Mouse (Mus musculus) urinary bladder, postnatal 14 days (tissue): ENCODE measurements around the gene H2afy.
"Not testable (repeated sequence)": the region's sequence is repeated elsewhere in the genome, so short reads cannot be mapped to it uniquely, and the experiment has no call there.

ENCODE experiments used
- DNase-seq: peaks from one replicate; pipeline ENCODE4 v3.0.0; 2021; ENCODE audit warnings: low spot score

Gene H2afy

DNA sequence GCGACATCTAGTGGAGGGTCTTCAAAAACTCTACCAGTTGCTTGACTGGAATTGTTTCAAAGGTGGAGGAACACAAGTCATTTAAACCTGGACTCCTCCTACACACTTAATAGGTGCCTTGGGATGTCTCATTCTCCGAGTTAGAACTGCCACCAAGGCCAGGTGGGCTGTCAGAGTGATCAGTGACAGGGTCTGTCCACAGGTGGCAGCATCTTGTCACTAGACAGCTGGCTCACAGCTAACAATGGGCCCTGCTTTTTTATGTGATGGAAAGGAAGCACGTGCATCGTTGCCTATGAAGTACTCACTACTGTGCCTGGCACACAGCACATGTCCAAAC is 63.9 kb downstream of the H2afy start:
- DNase-seq, result no peak

DNA sequence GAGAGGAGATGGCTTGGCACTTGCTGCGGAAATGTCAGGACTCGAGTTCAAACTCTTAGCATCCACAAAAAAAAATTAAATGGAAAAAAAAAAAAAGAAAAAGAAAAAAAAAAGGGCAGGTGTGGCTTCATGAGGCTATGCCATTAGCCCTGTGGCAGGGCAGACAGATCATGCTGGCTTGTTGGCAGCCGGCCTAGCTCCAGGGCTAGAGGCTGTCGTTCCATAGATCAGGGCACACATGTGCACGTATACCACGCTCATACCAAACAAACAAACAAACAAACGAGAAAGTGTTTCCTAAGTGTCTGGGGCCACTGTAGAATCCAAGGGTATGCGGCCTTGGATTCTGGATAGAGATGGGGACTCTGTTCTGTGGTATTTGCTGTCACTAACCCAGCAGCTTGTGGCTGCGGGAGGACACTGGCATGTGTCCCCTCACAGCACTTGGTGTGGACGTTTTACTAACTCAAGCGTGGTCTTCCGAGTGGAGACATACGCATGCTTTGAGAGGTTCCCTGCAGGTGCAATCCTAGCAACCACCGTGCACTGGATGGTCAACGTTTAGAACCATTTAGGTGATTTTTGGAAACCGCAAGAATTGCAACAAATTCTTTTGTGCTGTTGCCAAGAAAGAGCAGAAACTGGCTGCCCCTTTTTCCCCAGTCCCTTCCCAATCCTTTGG is 64.4 kb downstream of the H2afy start:
- DNase-seq, result no peak

DNA sequence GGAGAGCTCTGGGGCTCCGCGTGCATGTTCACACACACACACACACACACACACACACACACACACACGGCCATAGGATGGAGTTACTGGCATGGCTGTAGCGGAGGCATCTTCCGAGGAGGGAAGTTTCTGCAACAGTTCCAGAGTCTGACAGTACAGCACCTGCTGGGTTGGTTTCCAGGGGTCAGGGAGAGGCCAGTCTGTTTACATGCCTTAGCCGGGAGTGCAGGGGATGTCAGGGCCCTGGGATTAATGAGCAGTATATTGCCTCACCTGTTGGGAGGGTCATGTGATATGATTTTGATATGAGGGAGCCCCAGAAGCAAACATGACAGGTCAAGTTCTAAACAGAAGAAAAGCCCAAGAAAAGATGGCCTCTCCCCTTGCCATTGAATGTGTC is 66.5 kb downstream of the H2afy start:
- DNase-seq, result no peak

DNA sequence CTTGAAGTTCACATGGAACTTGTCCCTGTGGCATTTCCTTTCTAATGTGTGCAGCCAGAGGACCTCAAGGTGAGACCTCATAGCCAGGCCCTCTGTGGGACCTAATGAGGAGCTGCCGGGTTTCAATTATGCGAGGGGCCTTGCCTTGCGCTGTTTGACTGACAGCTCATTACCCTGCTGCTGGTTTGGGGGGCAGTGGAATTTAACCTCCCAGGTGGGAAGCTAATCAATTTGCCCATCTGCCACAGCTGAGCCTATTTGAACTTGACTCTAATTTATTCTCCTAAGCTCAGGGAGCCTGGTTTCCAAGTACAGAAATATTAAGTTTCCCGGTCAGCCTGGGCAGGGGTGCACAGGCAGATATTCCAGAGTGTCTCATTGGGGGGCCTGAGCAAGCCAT is 67.6 kb downstream of the H2afy start:
- no peak for DNase-seq

DNA sequence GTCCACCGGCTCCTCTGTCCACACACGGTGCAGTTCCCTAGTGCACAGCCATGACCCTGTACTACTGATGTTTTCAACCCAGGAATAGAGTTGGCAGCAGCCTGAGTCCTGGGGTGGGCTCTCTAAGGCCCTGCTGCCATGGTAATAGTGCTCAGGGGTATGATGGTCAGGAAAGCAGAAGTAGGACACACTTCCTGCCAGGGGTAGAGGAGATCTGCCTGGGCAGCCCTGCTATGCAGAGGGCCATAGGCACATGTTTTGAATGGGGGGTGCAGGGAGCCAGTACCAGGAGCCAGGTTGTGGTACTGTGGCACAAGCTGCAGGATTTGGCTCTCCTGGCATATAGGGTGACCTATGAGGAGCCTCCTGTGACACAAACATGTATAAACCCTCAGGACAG is 69.3 kb downstream of the H2afy start:
- DNase-seq, result no peak

DNA sequence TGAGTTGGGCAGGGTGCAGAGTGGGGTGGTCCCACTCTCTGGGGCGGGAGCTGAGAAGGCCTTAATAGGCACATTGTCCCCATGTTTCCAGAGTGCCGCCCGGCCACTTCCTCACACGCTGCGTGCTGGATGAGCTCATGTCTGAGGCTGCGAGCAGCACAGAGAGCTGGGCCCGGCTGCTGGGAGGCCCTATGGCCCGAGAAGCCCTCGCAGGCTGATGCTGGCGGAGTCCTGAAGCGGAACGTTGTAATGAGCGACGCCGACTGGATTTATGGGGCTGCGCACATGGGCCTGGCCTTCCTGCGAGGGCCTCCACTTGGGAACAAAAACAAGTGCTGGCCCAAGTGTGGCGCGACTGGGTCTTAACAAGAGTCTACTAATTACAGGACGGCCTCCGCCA is 70.0 kb downstream of the H2afy start:
- no peak for DNase-seq

DNA sequence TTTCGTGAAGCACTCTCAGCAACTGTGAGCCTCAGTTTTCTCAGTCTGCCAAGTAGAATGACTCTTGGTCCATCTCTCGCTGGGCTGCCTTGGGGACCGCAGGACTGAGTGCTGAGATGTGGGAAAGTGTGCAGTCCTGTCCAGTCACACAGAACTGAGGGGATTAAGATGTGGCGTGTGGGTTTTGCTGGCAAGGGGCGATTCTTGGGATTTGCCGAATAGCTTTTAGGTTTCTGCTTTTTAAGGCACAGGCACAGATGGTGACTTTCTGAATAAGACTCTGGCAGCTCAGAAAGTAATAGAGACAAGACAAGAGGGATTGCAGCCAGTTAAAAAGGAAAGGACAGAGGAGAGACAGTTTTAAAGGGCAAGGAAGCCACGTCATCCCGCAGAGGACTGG is 78.4 kb downstream of the H2afy start:
- DNase-seq, result no peak

DNA sequence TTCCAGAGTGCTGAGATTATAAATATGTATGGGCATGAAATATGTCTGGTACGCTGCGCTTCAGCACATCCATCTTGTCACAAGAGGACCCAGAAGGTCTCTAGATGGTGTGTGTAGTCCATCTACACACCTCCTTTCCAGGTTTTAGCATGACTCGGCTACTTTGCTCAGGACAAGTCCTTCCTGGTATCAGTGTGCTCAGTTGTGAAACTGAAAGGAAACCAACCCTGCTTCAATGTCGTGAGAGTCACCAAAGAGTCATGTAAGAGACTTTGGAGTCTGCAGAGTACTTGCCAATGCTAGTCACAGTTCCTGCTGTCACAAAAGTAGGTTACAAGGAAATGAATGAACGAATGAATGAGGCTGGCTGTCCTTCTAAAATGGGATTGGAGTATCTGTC is 80.4 kb downstream of the H2afy start:
- no peak for DNase-seq

DNA sequence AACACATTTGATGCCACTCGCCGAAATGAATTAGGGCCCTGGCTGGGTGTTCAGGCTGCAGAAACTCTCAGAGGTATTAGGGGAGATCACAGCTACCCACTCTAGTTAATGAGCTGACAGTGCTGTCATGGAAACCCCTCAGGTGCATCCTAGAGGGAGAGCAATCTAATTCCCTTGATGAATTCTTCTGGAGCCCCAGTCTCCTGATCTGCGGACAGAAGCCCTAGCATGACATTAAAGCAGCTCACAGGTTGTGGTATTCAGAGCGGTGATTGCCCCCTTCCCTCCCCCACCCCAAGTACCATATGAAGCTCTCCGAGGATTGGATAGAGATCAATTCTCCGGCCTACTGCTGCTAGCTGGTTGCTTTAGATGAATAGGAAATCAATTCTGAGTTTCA is 82.1 kb downstream of the H2afy start:
- no peak for DNase-seq

DNA sequence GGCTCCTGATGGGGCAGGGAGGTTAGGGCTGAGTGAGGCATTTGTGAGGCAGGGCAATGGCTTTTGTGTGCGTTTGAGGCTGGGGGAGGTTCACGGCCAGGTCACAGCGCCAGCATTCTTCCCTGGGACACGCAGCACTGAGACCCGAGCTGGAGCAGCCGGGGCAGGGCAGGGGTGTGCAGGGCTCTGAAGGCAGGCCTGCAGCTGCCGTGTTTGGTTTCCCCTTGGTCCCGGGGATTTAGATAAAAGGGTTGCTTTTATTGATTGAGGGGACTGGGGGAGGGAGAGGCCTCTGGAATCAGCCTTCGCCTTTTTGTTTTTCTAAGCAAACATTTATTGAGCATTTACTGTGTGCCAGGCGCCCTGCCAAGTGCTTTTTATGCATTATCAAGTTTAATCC is 83.4 kb downstream of the H2afy start:
- DNase-seq, result no peak

DNA sequence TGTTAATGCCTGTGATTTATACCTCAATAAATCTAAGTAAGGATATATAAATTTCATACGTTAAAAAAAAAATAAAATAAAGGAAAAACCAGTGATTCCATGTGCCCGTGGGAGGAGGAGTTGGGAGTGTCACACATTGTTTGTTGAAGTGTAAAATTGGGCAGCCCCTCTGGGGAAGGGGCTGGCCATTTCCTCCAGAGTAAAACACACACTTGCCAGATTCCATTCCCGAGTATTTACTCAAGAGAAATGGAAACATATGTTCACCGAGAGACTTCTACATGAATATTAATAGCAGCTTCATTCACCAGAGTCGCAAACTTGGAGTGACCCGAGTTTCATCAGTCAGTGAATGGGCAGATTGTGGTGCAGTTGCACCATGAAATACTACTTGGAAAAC is 85.9 kb downstream of the H2afy start:
- DNase-seq, result no peak

DNA sequence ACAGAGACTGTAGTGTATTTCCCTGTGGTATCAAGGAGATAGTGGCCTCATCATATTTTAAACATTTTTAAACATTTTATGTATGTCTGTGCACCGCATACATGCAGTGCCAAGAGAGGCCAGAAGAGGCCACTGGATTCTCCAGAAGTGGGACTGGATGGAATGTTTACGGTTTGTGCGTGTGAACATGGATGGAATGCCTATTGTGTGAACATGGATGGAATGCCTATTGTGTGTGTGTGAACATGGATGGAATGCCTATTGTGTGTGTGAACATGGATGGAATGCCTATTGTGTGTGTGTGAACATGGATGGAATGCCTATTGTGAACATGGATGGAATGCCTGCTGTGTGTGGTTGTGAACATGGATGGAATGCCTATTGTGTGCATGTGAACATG is 93.9 kb downstream of the H2afy start:
- DNase-seq, result no peak

DNA sequence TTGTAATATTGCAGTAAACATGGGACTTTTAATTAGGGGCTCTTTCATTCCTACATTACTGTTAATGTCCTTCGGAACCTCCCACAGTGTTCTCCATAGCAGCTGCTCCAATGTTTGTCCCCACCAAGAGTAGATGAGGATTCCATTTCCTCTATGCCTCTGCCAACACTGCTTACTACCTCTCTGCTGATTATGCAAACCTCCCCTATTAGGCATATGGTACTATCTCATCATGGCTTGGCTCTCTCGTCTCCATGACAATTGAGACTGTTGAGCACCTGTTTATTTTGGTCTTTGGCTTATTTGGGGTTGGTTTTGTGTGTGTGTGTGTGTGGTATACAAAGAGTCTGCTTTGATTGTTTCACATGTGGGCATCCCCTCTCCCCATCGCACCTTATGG is 95.5 kb downstream of the H2afy start:
- no peak for DNase-seq

DNA sequence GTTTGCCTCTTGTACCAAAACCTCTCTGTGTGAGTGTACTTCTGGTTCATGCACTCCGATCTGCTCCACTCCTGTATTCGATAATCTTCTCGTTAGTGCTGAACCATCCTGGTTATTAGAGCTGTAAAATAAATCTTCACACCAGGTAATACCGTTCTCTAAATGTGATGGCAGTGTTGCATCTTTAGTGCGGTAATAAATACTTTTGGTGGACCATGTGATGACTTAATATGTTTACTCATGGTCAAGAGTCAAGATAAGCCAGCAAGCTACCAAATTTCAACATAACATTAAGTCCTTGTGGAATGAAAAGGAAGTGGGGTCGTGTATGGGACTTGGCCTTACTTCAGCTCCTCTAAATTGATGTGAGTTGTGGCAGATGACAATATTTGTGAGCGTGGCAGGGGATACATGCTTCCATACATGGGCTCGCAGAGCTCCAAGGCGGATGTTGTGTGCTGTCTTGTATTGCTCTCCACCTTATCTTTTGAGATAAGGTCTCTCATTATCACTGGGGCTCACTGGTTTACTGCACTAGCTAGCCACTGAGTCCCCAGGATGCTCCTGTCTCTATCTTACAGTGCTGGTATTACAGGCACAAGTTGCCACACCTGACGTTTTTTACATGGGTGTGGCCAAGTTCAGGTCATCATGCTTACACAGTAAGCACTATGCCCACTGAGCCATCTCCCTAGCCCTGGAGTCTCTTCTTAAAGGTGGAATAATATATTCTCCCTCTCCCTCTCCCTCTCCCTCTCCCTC is 96.4 kb downstream of the H2afy start:
- no peak for DNase-seq

DNA sequence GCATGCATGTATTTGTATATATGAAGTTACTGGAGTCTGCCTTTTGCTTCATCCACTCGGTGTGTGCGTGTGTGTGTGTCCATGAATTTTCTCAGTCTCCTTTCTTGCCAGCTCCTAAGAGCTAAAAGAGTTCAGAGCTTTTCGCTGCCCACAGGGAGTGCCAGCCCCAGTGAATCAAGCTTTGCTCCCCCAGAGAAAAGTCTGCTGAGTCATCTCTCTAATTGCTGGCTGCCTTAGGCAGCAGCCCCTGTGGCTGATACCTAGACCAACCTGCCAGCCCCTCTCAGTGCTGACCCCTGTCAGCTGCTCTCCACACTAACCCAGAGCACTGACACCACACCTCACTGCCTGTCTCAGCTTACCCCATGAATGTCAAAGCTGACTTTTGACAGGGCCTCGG is 107.2 kb downstream of the H2afy start:
- no peak for DNase-seq

DNA sequence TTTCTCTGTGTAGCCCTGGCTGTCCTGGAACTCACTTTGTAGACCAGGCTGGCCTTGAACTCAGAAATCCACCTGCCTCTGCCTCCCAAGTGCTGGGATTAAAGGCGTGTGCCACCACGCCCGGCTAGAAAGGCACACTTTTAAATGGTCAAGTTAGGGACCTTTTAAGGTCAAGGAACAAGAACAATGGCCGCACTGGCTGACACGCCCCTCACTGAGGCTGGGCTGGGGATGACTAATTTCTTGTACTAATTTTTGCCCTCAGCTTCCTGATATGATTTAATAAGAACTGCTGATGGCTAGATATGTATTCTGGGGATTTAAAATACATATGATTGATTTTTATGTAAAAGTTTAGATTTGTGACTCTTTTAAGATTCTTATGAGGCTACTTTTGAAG is 108.2 kb downstream of the H2afy start:
- not testable (repeated sequence) for DNase-seq

DNA sequence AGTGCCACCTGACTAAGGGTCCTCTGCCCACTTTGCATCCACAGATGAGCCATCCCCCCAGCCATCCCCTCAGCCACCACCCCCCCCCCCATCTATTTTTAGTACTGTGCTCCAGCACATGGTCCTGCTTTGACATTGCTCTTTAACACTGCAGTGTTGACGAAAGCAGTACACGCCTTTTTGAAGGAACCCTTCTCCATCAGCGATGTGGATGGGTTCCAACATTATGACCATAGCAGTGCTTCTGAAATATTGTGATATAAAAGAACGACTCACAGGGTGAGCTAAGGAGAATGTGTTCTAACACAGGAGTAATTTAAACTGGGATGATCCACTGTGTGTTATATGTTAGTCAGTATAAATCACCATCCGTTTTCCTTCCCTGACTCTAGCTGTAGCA is 109.5 kb downstream of the H2afy start:
- no peak for DNase-seq

DNA sequence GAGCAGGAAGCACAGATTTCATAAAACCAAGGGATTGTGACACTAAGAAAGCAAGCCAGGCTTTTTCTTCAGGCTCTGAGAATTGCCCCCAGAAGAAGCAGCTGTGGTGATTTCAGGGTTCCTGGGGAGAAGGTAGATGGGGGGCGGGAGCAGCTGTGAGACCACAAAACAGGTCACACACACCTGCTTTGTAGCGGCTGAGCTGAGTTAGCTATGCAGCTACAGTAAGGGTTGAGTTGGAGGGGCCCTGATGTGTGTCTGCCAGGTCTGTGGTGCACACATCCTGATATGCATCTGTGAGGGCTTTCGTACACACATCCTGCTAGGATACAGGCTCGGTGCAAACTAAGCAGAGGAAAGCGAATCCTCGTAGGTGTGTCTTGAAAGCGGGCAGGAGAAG is 110.1 kb downstream of the H2afy start:
- DNase-seq, result no peak

DNA sequence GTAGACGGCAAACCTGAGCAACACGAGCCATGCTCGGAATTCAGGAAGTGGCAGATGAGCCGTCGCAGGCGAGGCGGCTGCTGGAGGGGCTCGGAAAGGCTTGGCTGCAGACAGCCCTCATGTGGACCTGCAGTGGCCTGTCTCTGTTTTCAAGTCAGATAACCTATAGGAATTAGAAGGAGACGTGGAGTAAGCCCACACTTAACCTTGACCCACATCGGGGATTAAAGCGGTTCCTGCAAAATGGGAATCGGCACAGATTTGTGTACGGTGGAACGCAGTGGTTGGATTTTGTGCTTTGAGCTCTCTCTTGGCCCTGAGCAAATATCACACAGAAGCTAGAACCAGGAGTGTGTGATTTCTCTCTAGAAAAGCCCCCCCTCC is 111.1 kb downstream of the H2afy start:
- DNase-seq, result no peak

DNA sequence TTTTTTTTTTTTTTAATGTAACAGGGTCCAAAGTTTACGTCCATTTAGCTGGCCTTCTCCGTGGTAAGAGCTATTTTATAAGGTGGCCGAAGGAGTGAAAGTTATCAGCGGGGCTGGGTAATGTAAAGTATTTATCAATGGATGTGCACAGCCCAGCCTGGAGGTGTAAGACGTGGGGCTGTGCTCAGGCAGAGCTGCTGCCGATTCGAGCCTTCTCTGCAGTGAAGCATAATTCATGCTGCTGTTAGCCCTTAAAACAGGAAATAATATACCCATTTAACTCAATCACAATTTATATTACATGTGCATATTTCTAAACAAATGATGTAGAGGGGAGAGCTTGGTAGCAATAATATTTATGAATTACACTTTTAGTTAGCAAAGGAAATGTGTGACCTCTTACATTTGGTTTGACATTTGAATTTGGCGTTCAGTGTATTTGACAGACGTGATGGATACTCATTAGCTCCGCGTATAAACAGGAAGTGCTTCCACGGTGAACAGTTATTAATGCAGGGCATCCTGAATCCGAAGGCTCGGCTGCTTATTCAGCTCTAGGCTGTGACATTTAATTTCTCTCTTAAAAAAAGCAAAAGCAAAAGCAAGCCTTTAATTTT is 111.6 kb downstream of the H2afy start:
- no peak for DNase-seq
